Mouse (Mus musculus) thymus, adult 18-20 months (tissue): ENCODE measurements around the gene Tjp1.

Experiments used
- DNase-seq, 2 experiments: peaks; one replicate each; pipeline ENCODE4 v3.0.0; 2022; ENCODE audit warnings: mixed read lengths in 2 of 2

Tjp1 gene

DNA sequence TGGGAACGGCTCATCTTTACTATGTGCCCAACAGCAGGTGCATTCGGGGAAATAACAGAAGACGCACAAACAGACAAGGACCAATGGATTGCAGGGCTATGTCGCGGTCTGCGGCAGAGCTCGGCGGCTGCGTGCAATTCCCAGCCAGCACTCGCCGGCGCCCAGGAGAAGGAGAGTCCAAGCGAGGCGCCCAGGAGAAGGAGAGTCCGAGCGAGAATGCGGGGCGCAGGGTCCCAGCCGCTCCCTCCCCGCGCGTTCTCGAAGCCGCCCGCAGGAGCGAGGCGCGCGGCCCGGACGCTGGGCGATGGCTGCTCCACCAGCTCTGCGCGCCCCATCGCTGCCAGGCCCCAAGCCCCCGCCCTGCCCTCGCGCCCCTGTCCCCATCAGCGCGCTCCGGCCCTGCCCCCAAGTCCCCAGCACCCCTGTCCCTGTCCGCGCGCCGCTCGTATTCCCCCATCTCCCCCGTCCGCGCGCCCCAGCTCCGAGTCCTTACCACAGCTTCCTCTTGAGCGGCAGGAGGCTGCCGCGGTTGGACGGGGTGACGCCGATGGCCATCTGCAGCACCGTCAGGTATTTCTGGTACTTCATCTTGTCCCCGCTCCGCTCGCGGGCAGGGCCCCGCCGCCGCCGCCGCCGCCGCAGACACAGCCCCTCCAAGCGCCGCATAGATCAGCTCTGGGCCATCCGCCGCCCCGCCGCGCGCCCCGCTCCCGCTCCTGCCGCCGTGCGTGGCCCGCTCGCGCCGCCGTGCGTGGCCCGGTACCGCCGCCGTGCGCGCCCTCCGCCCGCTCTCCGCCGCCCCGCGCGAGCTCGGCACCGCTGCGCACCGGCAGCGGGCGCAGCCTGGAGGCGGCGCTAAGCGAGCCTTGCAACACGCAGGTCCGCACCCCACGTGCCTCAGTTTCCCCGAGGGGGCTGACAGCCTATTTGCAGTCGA lies at the start of gene Tjp1:
Gene Tjp1 (minus strand): TSS at position 711 of the 937 bp plus-strand sequence.
- no peak for DNase-seq

DNA sequence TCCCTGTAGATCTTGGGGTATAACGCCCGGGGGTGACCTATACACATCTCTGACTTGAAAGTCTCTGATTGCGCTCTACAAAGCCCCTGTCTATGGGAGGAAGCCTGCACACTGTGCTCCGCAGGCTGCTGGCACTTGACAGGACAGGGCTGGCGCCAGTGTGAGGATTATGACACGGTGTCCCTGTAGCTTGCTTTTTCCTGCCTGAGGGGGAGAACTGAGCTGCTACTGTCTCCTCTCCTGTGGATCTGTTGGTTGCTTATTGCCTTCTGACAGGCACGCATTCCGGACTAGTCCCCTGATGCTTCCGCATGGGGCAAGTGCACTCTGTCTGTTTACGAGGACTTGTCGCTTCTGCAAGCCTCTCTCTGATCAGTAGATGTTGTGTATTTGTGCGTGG lies 49.5 kb upstream of the Tjp1 start:
- DNase-seq, result no peak

DNA sequence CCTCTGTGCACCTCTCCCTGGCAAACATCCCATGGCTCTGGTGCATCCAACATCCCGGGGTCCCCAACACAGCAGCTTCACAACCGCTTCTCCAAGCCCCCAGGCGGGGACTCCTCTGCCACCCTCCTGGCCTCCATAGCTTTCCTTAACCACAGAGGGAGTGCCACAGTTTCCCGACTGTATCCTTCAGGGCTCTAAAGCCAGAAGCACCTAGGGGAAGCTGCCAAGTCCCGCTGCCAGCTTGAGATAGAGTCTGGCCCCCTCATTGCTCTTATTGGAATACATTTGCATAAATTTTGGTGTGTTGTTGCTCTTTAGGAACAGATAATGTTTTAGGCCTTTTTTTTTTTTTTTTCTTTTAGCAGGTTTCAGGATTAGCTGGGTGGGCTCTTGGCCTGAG lies 45.1 kb upstream of the Tjp1 start:
- no peak for DNase-seq

- DNase-seq, result no peak
Measured at GRCm38 (mm10) chr7:65570691-65571090, 43.1 kb upstream of the Tjp1 start.

GRCm38 (mm10) chr7:65555996-65556395 lies 28.4 kb upstream of the Tjp1 start:
- no peak for DNase-seq

GRCm38 (mm10) chr7:65545741-65546140 lies 18.2 kb upstream of the Tjp1 start:
- DNase-seq, result no peak

- no peak for DNase-seq
Measured at GRCm38 (mm10) chr7:65532689-65533088, 5.1 kb upstream of the Tjp1 start.

GRCm38 (mm10) chr7:65523116-65523515 lies 4.5 kb downstream of the Tjp1 start:
- no peak for DNase-seq

GRCm38 (mm10) chr7:65522490-65522889 lies 5.1 kb downstream of the Tjp1 start:
- DNase-seq, result no peak

GRCm38 (mm10) chr7:65520622-65521021 lies 7.0 kb downstream of the Tjp1 start:
- DNase-seq, result no peak

DNA sequence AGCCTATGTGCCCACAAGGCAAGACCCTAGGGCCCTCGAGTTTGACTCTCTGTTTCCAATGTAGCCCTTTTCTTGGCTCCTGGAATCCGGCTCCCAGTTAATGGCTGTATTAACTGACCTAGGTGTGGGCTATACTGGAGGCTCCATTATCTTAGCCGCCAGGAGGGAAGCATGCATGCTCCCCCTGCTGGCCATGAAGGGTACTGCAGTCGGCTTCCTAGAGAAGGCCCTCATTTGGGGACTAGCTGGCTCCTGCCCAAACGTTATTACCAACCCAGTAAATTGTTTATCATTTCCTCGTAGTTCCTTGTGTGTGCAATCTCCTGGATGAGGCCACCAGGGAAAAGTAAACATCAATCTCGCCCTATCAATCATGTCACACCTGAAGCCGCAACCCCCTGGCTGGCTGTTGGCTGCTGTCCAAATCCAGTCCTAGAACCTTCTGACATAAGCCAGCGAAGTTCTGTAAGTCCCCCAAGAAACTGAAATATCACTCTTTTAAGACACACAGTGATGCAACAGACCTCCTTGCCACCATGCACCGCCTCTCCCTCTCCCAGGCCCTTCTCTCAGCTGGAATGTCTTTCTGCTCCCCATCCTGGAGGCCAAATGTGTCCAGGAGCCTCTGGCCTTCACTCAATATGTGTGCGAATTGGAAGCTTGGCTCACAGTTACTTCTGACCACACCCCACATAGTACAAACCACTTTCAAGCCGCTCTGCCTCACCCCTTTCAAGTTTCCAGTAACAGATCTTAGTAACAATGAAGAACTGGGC lies 7.6 kb downstream of the Tjp1 start:
- peak in 1 of 2 experiments; percentile 3 for DNase-seq

- no peak for DNase-seq
Measured at GRCm38 (mm10) chr7:65516903-65517302, 10.7 kb downstream of the Tjp1 start.

DNA sequence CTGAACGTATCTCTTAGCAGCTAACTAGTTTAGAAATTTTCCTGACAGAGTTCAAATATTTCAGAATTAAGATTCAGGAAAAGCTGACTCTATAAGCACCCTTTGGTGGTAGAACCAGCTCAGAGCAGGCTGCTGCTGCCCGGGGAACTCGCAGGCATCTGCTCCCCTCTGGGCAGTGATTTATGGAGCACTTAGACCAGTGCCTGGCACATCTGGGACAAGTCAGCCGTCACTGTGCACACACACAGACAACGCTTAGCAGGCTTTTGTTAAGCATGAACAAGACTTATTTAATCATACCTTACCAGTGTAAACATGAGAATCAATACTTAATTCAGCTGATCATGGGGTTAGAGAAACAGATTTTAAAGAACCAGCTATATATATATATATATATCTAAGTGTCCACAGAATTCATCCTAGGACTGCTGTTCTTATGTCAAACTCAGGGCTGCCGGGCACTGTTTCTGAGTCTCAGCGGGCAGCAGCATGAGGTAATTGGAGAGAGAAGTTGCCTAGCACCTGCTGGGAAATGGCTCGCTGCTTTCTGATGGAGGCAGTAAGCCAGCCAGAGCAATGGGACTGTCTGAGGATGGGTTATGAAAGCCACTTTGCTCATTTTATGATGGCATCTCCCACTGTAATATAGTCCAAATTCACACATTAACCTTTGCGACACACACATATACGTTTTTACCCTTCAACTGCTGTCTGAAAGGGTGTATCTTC lies 14.0 kb downstream of the Tjp1 start:
- no peak for DNase-seq

- no peak for DNase-seq
Measured at GRCm38 (mm10) chr7:65509357-65509756, 18.2 kb downstream of the Tjp1 start.

- DNase-seq, result no peak
Measured at GRCm38 (mm10) chr7:65507341-65507740, 20.2 kb downstream of the Tjp1 start.

DNA sequence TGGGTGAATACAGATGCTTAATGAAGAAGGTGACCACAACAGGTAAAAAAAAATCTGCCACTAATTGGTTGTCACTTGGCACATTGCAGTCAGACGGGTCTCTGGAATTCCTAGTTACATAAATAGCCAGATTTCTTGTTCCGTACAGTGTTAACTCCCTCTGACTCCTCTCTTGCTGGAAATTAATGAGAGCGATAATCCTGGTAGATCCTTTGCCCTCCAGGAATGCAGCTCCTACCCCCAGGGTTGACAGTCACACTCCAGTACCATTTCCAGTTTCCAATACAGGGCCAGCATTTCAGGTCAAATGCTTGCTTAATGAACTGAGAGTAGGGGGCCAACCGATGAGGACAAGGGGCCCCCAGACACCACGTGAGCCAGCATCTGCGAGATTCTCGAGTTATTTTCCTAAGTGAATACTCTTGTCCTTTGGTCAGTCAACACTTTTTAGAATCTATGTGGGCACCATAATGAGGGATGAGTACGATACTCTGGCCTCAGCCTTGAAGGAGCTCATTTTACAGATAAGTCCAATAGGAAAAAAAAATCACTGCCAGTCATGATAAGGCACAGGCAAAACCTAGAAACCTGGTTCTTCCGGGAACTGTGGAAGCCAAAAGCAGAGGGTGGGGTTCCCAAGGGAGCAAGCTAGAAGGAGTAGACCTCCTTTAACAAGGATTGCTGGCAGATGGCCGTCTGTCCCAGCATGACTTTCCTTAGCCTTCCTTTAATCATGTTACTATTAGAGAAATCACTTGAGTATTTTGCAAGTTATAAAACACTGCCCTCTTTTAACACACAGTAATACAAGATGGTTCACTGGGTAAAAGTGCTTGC lies 24.9 kb downstream of the Tjp1 start:
- DNase-seq, result no peak

GRCm38 (mm10) chr7:65500746-65501145 lies 26.8 kb downstream of the Tjp1 start:
- no peak for DNase-seq

DNA sequence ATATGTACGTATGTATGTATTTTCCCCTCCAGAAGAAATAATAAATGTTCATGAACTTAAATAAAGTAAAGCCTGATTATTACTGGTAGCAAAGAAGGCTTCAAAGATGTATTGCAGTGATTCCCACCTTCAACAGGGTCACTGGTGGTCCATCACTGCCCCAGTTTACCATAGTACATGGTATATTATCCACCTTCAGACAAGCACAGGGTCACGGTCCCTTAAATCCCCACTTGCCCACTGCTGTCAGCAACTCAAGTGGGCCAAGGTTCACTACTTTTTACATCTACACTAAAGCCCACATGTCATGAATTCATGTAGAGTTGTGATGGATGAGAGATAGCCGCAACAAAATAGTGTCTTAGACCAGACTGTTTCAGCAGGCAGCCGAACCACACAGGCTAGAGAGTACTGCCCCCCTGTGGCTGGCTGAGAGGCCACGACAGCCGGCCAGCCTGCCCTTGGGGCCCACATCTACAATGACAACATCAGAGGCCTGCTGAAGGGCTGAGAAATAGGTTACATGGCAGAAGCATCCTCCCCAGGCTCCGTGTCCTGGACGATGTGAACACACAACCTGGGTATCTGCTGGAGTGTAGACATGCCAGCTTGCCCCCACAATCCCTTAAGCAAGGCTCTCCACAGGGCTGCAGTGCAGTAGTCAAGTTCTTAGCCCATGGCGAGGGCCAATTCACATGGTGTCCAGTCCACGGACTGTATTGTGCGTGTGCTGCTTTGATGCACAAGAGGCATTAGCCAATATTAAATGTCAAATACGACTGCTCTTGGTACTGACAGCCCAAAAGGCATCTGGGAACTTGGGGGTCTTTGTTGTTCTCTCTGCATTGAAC lies 29.6 kb downstream of the Tjp1 start:
- DNase-seq, result no peak

GRCm38 (mm10) chr7:65490526-65490925 lies 37.1 kb downstream of the Tjp1 start:
- DNase-seq, result no peak

DNA sequence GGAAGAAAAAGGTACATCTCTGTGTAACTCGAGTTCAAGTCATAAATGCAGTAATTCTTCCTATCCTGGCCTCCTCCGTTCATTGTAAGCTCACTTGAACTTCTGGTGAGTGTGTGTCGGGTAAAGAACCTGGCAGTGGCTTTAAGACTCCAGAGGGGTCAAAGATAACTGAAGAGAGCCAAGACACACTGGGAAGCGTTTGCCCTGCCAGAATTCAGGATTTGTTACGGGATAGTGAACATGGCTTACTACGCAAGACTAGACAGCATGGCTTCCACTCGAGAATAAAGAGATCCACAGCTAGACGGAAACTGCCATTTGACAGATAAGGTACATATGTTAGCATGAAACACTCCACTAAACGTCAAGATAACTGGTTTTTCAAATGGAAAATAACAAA lies 37.8 kb downstream of the Tjp1 start:
- no peak for DNase-seq

GRCm38 (mm10) chr7:65489195-65489594 lies 38.4 kb downstream of the Tjp1 start:
- no peak for DNase-seq
